Mouse (Mus musculus) urinary bladder, postnatal 4 days (tissue): ENCODE measurements around the gene Catsperz.

ENCODE experiments used
- DNase-seq, 2 experiments: peaks; one replicate each; pipeline ENCODE4 v3.0.0; 2021 to 2022; ENCODE audit warnings: low spot score in 2 of 2

Gene Catsperz

DNA sequence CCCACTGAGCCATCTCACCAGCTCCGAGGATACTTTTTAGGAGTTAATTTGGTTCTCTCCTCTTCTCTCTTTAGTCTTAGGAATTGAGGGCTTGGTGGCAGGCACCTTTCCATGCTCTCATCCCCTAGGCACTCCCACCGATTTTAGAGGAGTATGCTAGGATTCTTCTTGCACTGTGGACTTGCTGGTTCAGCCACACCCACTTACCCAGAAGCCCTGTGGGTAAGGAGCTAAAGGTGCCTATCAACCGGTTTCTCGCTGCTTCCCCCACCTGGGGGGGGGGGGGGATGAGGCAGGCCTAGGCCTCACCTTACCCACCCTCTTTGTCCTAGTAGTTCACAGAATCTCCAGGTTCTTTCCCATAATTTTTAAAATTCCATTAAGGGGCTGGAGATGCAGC, 22.6 kb upstream of the Catsperz start:
- DNase-seq = no peak

DNA sequence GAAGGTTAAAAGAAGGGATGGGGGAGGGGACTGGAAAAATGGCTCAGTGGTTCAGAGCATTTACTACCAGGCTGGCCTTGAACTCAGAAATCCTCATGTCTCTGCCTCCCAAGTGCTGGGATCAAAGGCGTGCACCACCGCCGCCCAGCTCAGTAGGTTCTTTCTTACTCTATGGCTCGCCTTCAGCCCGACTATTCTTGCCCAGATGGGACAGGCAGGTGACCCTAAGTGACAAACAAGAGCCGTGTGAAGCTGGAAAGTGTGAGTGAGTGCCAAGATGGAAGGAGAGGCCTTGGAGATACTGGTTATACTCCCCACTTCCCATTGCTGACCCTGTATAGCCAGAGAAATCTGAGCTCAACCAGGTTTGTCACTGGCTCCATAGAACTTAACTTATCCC, 18.5 kb upstream of the Catsperz start:
- DNase-seq = no peak

DNA sequence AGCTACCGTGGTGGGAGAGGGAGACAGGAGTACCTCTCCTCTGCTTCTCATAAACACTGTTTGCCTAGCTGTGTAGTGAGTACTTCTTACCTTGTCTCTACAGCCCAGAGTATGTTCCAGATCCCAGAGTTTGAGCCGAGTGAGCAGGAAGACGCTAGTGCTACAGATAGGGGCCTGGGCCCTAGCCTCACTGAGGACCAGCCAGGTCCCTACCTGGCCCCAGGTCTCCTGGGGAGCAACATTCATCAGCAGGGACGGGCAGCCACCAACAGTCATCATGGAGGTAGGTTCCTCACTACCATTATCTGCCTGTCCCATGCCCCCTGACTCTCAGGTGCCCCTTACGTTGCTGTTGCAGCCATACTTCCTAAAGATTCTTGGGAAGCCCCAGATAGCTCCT, 17.6 kb upstream of the Catsperz start:
- peak in 1 of 2 experiments; percentile 55 for DNase-seq

GRCm38 (mm10) chr19:6942249-6942691, 17.1 kb upstream of the Catsperz start, which contains the start of gene Gpr137:
Gpr137 (minus strand) TSS chr19:6942480.
- peak; percentile 94 to 95 for DNase-seq

DNA sequence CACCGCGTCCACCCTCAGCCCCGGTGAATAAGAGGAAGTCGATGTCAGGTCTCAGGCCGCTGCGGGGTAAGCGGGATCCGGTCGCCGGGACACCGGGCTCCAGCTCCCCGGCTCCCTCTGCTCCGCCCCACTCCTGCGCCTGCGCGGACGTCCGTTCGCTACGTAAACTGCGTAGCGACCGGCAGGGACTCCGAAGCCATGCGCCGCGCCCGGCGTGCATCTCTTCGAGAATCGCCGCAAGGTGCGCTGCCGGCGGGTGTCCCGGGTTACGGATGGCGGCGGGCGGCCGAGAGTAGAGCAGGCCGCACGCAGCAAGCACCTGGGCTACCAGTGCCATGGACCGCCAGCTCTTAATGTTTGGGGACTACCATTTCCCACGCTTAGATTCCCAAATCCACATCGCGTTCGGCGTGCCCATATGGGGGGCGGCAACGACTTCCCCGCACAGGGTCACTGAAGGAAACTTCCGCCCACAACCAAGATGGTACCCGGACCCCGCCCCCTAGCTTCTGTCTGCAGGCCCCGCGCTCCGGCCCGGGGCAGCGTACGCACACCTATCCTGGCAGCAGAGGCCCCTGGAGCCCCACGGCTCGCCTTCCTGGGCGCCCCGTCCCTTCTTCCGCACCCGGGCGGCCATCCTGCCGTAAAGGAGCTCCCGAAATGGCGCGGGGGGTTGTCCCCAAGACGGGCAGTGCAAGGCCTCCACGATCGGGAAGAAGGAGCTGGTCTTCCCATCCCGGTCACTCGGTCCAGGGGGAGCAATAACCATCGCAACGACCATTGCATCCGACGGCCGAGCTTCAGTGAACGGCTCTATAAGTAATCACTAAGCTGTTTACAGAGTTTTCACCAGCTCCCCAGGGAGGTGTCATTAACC, 16.4 kb upstream of the Catsperz start, which contains the start of gene Bad:
Gene Bad (plus strand): TSS at position 490 of the 877 bp plus-strand sequence.
- DNase-seq = peak; percentile 92 to 96

DNA sequence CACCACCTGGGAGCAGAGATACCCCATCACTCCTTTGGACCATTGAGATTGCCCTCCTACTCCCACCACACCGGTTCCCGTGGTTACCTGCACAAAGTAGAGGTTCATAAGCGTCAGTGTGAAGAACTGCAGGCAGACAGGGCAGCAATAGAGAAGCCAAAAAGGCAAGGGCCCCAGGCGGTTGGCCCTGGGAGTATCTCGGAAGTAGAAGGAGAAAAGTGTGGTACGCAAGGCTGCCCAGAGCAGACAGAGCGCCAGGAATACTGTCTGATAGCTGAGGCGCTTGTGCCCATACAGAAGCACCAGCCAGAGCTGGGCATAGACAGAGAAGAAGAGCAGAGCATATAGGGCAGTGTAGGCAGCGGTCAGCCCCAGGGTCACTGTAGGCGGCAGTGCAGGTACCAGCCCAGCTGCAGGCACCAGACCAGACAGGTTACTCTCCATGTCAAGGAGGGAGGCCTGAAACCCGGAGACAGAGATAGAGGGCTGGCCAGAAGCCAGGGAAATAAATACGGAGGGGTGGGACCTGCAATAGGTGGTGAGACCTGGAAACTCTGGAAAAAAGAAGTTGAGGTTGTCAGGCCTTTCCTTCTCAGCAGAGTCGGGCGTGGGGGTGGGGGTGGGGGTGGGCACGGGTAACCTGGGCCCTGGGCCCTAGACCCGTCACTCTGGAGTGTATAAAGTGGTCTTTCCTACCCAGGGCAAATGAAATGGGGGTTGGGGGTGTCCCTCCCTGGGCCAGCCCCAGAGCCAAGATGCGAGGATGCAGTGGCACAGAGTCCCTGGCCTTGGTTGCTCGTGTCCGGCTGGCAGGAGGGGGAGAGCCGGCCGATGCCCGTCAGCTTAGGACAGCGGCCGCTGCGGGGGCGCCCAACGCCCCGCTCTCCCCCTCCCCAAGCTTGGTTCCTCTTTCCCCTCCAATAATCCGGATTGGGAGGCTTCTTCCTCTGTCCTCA, 15.5 kb upstream of the Catsperz start:
- peak in 1 of 2 experiments; percentile 58 for DNase-seq

DNA sequence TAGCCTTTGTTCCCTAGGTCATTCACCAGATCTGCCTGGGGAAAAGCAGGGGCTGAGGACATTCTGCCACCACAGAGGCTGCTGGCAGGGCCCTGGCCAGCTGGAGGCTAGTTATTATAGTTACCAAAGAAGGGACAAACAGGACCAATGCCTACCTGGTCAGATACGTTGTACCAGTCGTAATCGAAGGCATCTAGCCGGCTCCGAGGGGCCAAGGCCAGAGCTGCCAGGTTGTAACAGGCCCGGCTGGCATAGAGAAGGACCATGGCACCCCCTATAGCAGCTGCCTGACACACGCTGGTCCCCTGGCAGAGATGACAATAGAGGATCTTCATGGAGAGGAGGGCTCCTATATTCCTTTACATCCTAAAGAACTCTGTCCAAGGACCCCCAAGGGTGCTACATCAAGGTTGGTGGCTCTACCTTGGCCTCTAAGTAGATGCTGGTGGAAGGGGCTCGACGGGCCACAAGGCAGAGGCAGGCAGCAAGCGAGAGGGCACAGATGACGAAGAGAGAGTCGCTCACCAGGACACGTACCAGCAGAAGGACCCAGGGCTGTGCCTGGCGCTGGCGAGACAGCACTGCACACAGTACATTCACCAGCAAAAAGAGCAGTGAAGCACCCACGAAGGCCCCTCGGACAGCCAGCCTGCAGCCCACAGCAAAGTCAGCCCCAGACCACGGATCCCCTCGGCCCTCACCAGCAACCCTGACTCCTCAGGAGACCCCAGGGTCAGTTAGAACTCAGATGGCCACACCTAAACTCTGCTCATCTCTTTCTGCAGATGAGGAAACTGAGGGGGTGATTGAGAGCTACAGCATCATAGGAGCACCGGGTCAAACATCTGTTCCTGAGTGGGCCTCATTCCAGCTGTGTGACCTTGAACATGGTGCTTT, 14.2 kb upstream of the Catsperz start:
- no peak for DNase-seq

- no peak for DNase-seq
Measured at GRCm38 (mm10) chr19:6937541-6938465, 12.6 kb upstream of the Catsperz start.

DNA sequence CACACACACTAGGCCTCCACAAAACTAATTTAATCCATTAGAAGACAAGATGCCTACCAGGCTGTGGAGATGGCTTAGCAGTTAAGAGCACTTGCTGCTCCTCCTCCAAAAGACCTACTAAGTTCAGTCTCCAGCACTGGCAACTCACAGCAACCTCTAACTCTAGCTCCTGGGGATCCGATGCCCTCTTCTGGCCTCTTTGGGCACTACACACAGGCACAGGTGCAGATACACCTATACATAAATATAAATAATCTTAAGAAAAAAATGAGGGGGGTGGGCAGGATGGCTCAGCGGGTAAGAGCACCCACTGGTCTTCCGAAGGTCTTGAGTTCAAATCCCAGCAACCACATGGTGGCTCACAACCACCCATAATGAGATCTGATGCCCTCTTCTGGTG, 11.1 kb upstream of the Catsperz start:
- no peak for DNase-seq

DNA sequence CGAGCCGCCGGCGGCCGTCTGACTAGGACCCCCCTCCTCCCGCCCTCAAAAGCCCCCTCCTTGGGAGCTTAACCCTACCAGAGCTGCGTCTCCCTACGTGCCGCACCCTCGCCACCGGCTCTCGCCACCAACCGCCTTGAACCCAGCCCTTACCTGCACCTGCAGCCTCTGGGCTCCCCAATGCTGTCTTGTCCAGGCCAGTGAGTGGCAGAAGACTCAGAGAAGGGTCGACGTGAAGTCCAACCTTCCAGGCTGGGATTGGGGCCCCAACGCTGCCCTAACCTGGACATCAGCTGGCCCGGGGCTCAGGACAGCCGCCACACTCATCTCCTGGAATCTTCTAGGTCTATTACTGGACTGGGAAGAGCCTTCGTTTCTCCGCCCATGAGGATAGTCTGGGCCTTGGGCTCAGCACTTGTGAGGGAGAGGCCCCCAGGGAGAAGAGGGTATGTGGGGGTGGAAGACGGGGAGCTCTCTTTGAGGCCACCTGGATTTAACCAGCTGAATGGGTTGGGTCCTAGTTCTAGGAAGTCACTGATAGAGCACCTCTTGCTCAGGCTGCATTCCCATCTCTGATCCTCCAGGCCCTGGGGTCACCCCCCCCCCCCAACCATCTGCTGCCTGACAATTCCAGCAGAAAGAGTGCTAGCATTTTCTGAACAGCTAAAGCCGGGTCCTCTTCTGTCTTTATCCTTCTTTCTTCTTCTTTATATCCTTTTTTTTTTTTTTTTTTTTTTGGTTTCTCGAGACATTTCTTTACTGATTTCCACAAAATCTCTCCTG, 9.2 kb upstream of the Catsperz start, which contains the start of gene Kcnk4:
Gene Kcnk4 (minus strand): TSS at position 321 of the 783 bp plus-strand sequence.
- no peak for DNase-seq

GRCm38 (mm10) chr19:6933436-6934194, 8.4 kb upstream of the Catsperz start:
- DNase-seq = no peak

DNA sequence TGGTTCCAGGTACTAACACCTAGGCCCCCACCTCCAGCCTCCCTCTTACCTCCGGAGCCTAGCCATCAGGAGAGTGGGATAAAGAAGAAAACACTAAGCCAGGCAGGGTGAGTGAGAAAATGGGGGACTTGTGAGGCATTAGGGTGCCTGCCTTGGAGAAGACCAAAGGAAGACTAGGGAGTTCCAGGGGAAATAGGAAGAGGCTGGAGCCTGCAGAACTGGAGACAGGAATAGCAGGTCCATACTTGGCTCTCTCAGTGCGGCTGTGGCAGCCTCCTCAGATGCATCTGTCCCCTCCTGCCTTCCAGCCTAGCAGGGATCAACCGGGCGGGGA, 7.9 kb upstream of the Catsperz start:
- no peak for DNase-seq

GRCm38 (mm10) chr19:6932018-6932417, 6.8 kb upstream of the Catsperz start:
- DNase-seq = no peak

DNA sequence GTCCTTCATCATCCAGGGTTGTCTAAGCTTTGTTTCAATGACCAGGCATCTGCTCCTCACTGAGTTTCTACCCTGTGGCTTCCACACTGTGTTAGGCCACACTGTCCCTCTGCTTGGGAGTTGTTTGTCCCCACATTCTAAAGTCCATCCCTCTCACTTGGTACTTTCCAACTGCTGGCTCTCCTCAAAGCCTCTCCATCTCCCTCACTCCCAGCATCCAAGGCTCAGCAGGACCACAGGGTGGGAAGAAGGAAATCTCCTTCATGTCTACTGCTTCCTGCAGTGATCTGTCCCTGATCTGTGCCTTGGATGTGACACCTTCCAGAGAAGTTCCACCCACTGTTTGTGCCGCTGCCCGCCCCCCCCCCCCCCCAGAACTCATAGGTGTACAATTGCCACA, 5.8 kb upstream of the Catsperz start:
- no peak for DNase-seq

- DNase-seq = no peak
Measured at GRCm38 (mm10) chr19:6928080-6928479, 2.9 kb upstream of the Catsperz start.

GRCm38 (mm10) chr19:6926559-6927255, 1.5 kb upstream of the Catsperz start:
- DNase-seq = no peak

- DNase-seq = no peak
Measured at GRCm38 (mm10) chr19:6925611-6926329, 590 bp upstream of the Catsperz start.
